Mouse (Mus musculus): ENCODE data around the gene Fosl1. TPM values are rescaled to one million over a fixed set of nuclear protein-coding genes. Genes with fewer than 3 reads are reported as not detected.
A peak's percentile ranks its signal among the peaks of the same experiment; 100 is the strongest.

Fosl1 gene
- total and polyA plus RNA-seq, 2 experiments from 2014 or later = not detected

DNA sequence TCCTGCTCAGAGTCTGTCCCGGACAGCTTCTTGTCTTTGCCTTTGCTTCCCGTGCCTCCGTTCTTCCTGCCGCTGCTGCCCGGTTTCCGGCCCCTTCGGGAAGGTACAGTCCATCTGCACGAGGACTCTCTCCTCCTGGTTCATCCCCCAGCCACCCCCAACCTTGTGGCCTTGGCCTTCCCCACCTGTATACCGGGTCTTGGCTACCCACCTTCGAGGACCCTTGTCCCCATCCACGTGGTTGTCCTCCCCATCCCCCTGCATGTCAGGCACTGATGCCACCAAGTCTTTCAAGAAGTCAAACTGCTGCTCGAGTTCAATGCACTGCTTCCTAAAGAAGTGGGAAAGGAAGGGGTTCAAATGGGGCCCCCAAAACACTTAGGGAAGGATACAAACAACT lies 23.8 kb upstream of the Fosl1 start:
- H3K36me3 ChIP-seq (ENCODE audit: insufficient read depth, low read length) = peaks cover 8% of the 10 kb centered on the region; the same call in 1 of the 2 replicates
- H3K4me2 ChIP-seq (ENCODE audit: low read depth, low read length) = peak overlapping the region; percentile 90
- H3K27ac ChIP-seq = peak overlapping the region; percentile 92; the same call in 1 of the 2 replicates
- peak overlapping the region; percentile 94 for H3K9ac ChIP-seq (replicated peaks; ENCODE audit: low read length)
- ATAC-seq (no peak), DNase-seq (ENCODE audit: low spot score) (no peak)
- no peak for TF ChIP-seq CTCF (IDR thresholded peaks at IDR 0.05; ENCODE audit: low read depth)
- H3K27me3 ChIP-seq (ENCODE audit: insufficient read depth, low read length) = no peaks in the 10 kb centered on the region
- peaks cover 21% of the 10 kb centered on the region for H3K4me1 ChIP-seq (ENCODE audit: insufficient read depth, low read length)
- WGBS = 58% methylated on average over 12 of the region's 12 CpGs
- H3K9me3 ChIP-seq (ENCODE audit: low read length) = no peaks in the 10 kb centered on the region
- peak overlapping the region; percentile 90 for H3K4me3 ChIP-seq (ENCODE audit: low read length)

DNA sequence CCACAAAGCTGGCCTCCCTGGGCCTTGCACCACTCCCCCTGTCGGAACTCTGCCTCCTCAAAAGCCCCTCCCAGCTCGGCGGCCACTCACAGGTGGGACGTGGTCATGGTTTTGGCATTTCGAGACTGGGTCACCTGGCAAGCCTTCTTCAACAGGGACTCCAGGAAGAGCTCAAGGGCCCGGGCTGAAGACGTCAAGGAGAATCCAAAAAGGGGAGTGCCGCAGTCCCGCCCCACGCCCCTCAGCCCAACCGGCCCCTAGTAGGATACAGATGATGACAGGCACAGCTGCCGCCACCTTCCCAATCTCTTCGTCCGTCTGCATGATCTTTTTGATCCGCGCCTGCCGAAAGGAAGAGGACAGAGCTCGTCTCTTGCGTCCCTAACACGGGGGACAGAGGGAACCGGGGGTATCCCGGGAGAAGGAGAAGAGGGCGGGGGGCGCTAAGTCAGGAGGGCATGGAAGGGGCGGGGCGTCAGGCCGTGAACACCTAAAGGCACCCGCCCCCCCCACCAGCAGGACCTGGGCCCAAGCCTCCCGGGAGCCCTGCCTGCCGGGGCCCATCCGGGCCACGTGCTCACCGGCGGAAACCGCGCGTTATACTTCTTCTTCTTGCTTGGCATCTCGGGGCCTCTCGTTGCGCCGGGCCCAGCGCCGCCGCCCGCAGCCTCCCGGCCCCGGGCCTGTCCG lies 23.1 kb upstream of the Fosl1 start:
- peak overlapping the region; percentile 90 for H3K4me2 ChIP-seq (ENCODE audit: low read depth, low read length)
- DNase-seq (ENCODE audit: low spot score) = peak; percentile 75
- peaks cover 8% of the 10 kb centered on the region; the same call in 1 of the 2 replicates for H3K36me3 ChIP-seq (ENCODE audit: insufficient read depth, low read length)
- peak; percentile 40 for TF ChIP-seq CTCF (IDR thresholded peaks at IDR 0.05; ENCODE audit: low read depth)
- ATAC-seq = peak; percentile 67
- WGBS = 2% methylated on average over 42 of the region's 48 CpGs
- H3K9ac ChIP-seq (replicated peaks; ENCODE audit: low read length) = peak overlapping the region; percentile 94
- H3K4me3 ChIP-seq (ENCODE audit: low read length) = peak overlapping the region; percentile 90
- H3K27ac ChIP-seq = peak overlapping the region; percentile 92
- H3K27me3 ChIP-seq (ENCODE audit: insufficient read depth, low read length) = no peaks in the 10 kb centered on the region
- H3K9me3 ChIP-seq (ENCODE audit: low read length) = no peaks in the 10 kb centered on the region
- H3K4me1 ChIP-seq (ENCODE audit: insufficient read depth, low read length) = peaks cover 21% of the 10 kb centered on the region

DNA sequence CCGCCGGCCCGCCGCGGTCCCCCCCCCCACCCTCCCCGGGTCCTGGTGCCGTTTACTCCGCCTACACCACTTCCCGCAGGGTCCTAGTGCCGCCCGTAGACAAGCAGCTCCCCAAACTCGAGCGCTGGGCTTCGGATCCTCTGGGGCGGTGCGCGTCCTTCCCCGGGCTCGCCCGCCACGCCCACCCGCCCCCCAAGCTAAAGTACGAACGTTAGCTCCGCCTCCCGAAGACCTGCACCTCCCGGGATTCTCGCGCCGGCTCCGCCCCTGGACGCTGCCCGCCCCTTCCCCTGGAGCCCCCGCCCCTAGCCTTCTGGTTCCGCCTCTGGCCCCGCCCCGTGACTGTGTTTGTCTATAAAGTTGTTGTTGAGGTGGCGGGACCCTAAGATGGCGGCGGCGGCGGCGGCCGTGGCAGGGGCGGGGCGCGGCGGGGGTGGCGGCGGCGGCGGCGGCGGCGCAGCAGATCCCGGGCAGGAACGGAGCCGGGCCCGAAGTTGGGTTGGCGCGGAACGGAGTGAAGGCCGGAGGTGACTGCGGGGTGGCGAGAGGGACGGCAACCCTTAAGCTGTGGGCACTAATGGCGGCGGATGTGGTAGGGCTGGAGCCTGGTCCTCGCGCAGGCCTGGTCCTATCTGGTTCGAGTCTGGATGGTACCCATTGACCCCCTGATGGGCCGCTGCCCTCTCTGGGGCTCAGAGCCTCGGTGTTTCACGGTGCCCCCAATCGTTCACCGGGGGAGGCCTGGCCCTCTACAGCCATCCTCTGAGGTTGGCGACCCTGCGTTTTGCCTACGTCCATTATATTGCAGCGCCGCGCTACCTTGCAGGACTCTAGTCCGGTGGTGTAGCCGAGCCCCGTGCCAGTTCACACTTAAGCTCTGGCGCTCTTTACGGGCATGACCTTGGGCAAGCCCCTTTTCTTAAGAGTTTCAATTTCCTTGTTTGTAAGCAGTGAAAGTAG lies 22.3 kb upstream of the Fosl1 start, which contains the start of the genes Drap1 and AI837181:
Drap1 (minus strand) TSS at position 198 of the 960 bp plus-strand sequence.
AI837181 (plus strand) TSS at position 363 of the 960 bp plus-strand sequence.
- DNase-seq (ENCODE audit: low spot score) (peak; percentile 98), ATAC-seq (peak; percentile 93)
- Histone ChIP-seq H3K9ac (replicated peaks; ENCODE audit: low read length) (peak within 1 kb of the TSS; percentile 94), H3K4me3 (ENCODE audit: low read length) (peak within 1 kb of the TSS; percentile 90), H3K27me3 (ENCODE audit: insufficient read depth, low read length) (no peaks in the 10 kb centered on the region), H3K36me3 (ENCODE audit: insufficient read depth, low read length) (peaks cover 5% of the 10 kb centered on the region; the same call in 1 of the 2 replicates), H3K4me2 (ENCODE audit: low read depth, low read length) (peak within 1 kb of the TSS; percentile 90), H3K9me3 (ENCODE audit: low read length) (no peaks in the 10 kb centered on the region), H3K4me1 (ENCODE audit: insufficient read depth, low read length) (peaks cover 24% of the 10 kb centered on the region), H3K27ac (peak within 1 kb of the TSS; percentile 92)
- under 1% methylated on average over 70 of the region's 87 CpGs for WGBS
- TF ChIP-seq CTCF (IDR thresholded peaks at IDR 0.05; ENCODE audit: low read depth) = no peak

DNA sequence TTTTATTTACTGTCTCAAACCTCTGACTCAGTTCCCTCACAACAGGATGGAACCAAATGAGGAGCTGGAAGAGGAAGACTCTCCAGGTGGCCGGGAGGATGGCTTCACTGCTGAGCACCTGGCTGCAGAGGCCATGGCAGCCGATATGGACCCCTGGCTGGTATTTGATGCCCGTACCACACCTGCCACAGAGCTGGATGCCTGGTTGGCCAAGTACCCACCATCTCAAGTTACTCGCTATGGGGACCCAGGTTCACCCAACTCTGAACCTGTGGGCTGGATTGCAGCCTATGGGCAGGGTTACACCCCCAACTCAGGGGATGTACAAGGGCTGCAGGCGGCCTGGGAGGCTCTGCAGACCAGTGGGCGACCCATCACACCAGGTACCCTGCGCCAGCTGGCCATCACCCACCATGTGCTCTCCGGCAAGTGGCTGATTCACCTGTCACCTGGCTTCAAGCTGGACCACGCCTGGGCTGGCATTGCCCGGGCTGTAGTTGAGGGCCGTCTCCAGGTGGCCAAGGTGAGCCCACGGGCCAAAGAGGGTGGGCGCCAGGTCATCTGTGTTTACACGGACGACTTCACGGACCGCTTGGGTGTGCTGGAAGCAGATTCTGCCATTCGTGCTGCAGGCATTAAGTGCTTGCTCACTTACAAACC lies 21.3 kb upstream of the Fosl1 start:
- no peak for DNase-seq (ENCODE audit: low spot score)
- 90% methylated on average over 18 of the region's 18 CpGs for WGBS
- no peak for TF ChIP-seq CTCF (IDR thresholded peaks at IDR 0.05; ENCODE audit: low read depth)

DNA sequence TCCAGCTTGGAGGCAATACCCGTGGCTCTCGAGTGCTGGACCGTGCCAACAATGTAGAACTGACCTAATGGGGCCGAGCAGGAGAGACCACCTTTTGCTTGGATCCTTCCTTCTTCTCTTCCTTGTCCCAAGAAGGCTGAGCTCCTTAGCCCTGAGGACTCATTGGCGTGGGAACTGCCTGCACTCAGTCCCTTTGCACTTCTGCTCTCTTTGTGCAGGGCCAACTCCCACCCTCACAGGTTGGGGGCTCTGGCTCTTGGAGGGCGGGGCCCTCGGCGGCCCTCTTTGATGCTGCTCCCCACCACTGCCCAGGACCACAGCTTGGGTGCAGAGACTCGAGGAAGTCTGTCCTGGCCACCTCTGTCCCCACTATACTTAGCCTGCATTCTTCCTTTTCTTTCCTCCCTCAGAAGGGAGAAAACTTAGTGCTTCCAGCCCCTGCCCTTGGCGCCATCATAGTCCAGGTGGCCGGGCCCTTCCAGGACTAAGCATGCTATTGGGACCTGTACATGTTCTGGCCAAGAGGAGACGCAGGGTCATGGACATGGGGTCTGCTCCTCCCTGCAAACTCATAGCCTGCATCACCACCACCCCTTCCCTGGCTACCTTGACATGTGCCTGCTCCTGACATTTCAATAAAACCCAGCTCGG lies 20.6 kb upstream of the Fosl1 start:
- H3K4me2 ChIP-seq (ENCODE audit: low read depth, low read length) = no peak overlapping the region
- no peaks in the 10 kb centered on the region; the same call in 1 of the 2 replicates for H3K36me3 ChIP-seq (ENCODE audit: insufficient read depth, low read length)
- no peak overlapping the region for H3K27ac ChIP-seq
- H3K4me3 ChIP-seq (ENCODE audit: low read length) = no peak overlapping the region
- H3K4me1 ChIP-seq (ENCODE audit: insufficient read depth, low read length) = peaks cover 24% of the 10 kb centered on the region
- TF ChIP-seq CTCF (IDR thresholded peaks at IDR 0.05; ENCODE audit: low read depth) = no peak
- H3K27me3 ChIP-seq (ENCODE audit: insufficient read depth, low read length) = no peaks in the 10 kb centered on the region
- DNase-seq (ENCODE audit: low spot score) (no peak), ATAC-seq (no peak)
- no peaks in the 10 kb centered on the region for H3K9me3 ChIP-seq (ENCODE audit: low read length)
- WGBS = 93% methylated on average over 13 of the region's 13 CpGs
- no peak overlapping the region for H3K9ac ChIP-seq (replicated peaks; ENCODE audit: low read length)

More for the DNA sequence above, 21.3 kb upstream of the Fosl1 start:
- peak overlapping the region; percentile 92; the same call in 1 of the 2 replicates for H3K27ac ChIP-seq
- H3K9me3 ChIP-seq (ENCODE audit: low read length) = no peaks in the 10 kb centered on the region
- H3K4me3 ChIP-seq (ENCODE audit: low read length) = peak overlapping the region; percentile 90
- H3K9ac ChIP-seq (replicated peaks; ENCODE audit: low read length) = peak overlapping the region; percentile 94
- no peaks in the 10 kb centered on the region for H3K27me3 ChIP-seq (ENCODE audit: insufficient read depth, low read length)
- H3K36me3 ChIP-seq (ENCODE audit: insufficient read depth, low read length) = no peaks in the 10 kb centered on the region; the same call in 1 of the 2 replicates
- H3K4me2 ChIP-seq (ENCODE audit: low read depth, low read length) = peak overlapping the region; percentile 90
- no peak for ATAC-seq
- H3K4me1 ChIP-seq (ENCODE audit: insufficient read depth, low read length) = peaks cover 24% of the 10 kb centered on the region
